Mouse (Mus musculus): ENCODE results near the gene Srrd.

Srrd gene

GRCm38 (mm10) chr5:112342463-112343204 lies at the start of gene Srrd, which contains the start of gene Hps4:
Gene Srrd (minus strand): TSS chr5:112343040.
Gene Hps4 (plus strand): TSS chr5:112343083.
- DNase-seq (ENCODE audit: low spot score): peak; percentile 85

- no peak for DNase-seq (ENCODE audit: low spot score)
Measured at GRCm38 (mm10) chr5:112391676-112392323, 49.0 kb upstream of the Srrd start.

- no peak for DNase-seq (ENCODE audit: low spot score)
Measured at GRCm38 (mm10) chr5:112391002-112391401, 48.2 kb upstream of the Srrd start.

GRCm38 (mm10) chr5:112389352-112389751 lies 46.5 kb upstream of the Srrd start:
- DNase-seq (ENCODE audit: low spot score): no peak

- DNase-seq (ENCODE audit: low spot score): no peak
Measured at GRCm38 (mm10) chr5:112385973-112386372, 43.1 kb upstream of the Srrd start.

GRCm38 (mm10) chr5:112384805-112385472 lies 42.1 kb upstream of the Srrd start:
- DNase-seq (ENCODE audit: low spot score): no peak

GRCm38 (mm10) chr5:112382641-112383330 lies 39.9 kb upstream of the Srrd start:
- no peak for DNase-seq (ENCODE audit: low spot score)

- DNase-seq (ENCODE audit: low spot score): no peak
Measured at GRCm38 (mm10) chr5:112382042-112382441, 39.2 kb upstream of the Srrd start.

- DNase-seq (ENCODE audit: low spot score): no peak
Measured at GRCm38 (mm10) chr5:112381154-112381553, 38.3 kb upstream of the Srrd start.

GRCm38 (mm10) chr5:112378716-112379115 lies 35.9 kb upstream of the Srrd start:
- DNase-seq (ENCODE audit: low spot score): no peak

GRCm38 (mm10) chr5:112377380-112377779 lies 34.5 kb upstream of the Srrd start:
- no peak for DNase-seq (ENCODE audit: low spot score)

- no peak for DNase-seq (ENCODE audit: low spot score)
Measured at GRCm38 (mm10) chr5:112376111-112376510, 33.3 kb upstream of the Srrd start.

- DNase-seq (ENCODE audit: low spot score): peak; percentile 71
Measured at GRCm38 (mm10) chr5:112371933-112372332, 29.1 kb upstream of the Srrd start.

GRCm38 (mm10) chr5:112370236-112370813 lies 27.5 kb upstream of the Srrd start:
- DNase-seq (ENCODE audit: low spot score): no peak

- DNase-seq (ENCODE audit: low spot score): no peak
Measured at GRCm38 (mm10) chr5:112369326-112369725, 26.5 kb upstream of the Srrd start.

- DNase-seq (ENCODE audit: low spot score): no peak
Measured at GRCm38 (mm10) chr5:112368666-112369065, 25.8 kb upstream of the Srrd start.

GRCm38 (mm10) chr5:112367929-112368328 lies 25.1 kb upstream of the Srrd start:
- DNase-seq (ENCODE audit: low spot score): no peak

- no peak for DNase-seq (ENCODE audit: low spot score)
Measured at GRCm38 (mm10) chr5:112367338-112367737, 24.5 kb upstream of the Srrd start.

- no peak for DNase-seq (ENCODE audit: low spot score)
Measured at GRCm38 (mm10) chr5:112366879-112367278, 24.0 kb upstream of the Srrd start.

GRCm38 (mm10) chr5:112364184-112364797 lies 21.5 kb upstream of the Srrd start:
- no peak for DNase-seq (ENCODE audit: low spot score)

- DNase-seq (ENCODE audit: low spot score): no peak
Measured at GRCm38 (mm10) chr5:112360077-112360476, 17.2 kb upstream of the Srrd start.

- DNase-seq (ENCODE audit: low spot score): no peak
Measured at GRCm38 (mm10) chr5:112359520-112359919, 16.7 kb upstream of the Srrd start.

Measured in embryo, embryonic 10.5 days (tissue).